Mouse (Mus musculus): ENCODE results near the gene Pik3ap1. TPM values are rescaled to one million over a fixed set of nuclear protein-coding genes. Genes with fewer than 3 reads are reported as not detected.

Pik3ap1 gene
- total and polyA plus RNA-seq, 2 experiments from 2014 or later: 2.2 to 2.8 TPM

GRCm38 (mm10) chr19:41381581-41382239 is 3.2 kb downstream of the Pik3ap1 start:
- H3K4me1 ChIP-seq (ENCODE audit: insufficient read depth): no peaks in the 10 kb centered on the region
- H3K9ac ChIP-seq: no peak overlapping the region
- ATAC-seq (no peak), DNase-seq (no peak)
- H3K4me3 ChIP-seq (ENCODE audit: low read depth, low read length): no peak overlapping the region
- no peak overlapping the region for H3K4me2 ChIP-seq (ENCODE audit: low read depth)
- TF ChIP-seq CTCF (IDR thresholded peaks at IDR 0.05; ENCODE audit: low read depth): no peak
- no peaks in the 10 kb centered on the region for H3K36me3 ChIP-seq (ENCODE audit: insufficient read depth)
- no peaks in the 10 kb centered on the region for H3K9me3 ChIP-seq (ENCODE audit: low read length)
- H3K27ac ChIP-seq (ENCODE audit: low read depth, low read length): no peak overlapping the region
- 81% methylated on average over 9 of the region's 9 CpGs for WGBS
- H3K27me3 ChIP-seq (ENCODE audit: insufficient read depth, low read length): peaks cover 6% of the 10 kb centered on the region; the same call in 1 of the 2 replicates

DNA sequence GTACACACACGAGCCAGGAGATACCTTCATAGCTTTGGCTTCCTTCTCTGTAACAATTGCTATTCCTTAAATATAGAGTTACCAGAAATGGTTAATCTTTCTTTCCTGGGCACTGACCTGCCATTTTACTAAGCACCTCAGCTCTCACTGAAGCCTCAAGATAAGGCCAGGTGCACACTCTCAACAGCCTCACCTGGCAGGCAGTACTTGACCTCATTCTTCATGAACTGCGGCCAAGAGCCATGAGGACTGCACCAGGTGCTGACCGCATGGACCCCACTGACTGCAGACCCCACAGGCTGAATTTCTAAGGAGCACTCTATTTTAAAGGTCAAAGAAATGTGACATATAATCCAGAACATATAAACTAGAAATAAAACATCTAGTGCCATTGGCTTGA is 5.7 kb downstream of the Pik3ap1 start:
- no peak overlapping the region for H3K9ac ChIP-seq
- H3K27me3 ChIP-seq (ENCODE audit: insufficient read depth, low read length): no peaks in the 10 kb centered on the region
- WGBS: 92% methylated on average over 3 of the region's 3 CpGs
- H3K9me3 ChIP-seq (ENCODE audit: low read length): no peaks in the 10 kb centered on the region
- DNase-seq: no peak
- H3K4me3 ChIP-seq (ENCODE audit: low read depth, low read length): no peak overlapping the region
- no peak overlapping the region for H3K27ac ChIP-seq (ENCODE audit: low read depth, low read length)
- H3K4me2 ChIP-seq (ENCODE audit: low read depth): no peak overlapping the region
- no peaks in the 10 kb centered on the region for H3K36me3 ChIP-seq (ENCODE audit: insufficient read depth)
- H3K4me1 ChIP-seq (ENCODE audit: insufficient read depth): no peaks in the 10 kb centered on the region
- ATAC-seq: no peak
- TF ChIP-seq CTCF (IDR thresholded peaks at IDR 0.05; ENCODE audit: low read depth): no peak

- DNase-seq (no peak), ATAC-seq (no peak)
- Histone ChIP-seq H3K27me3 (ENCODE audit: insufficient read depth, low read length) (no peaks in the 10 kb centered on the region), H3K9me3 (ENCODE audit: low read length) (no peaks in the 10 kb centered on the region), H3K4me3 (ENCODE audit: low read depth, low read length) (no peak overlapping the region), H3K27ac (ENCODE audit: low read depth, low read length) (no peak overlapping the region), H3K4me1 (ENCODE audit: insufficient read depth) (no peaks in the 10 kb centered on the region), H3K4me2 (ENCODE audit: low read depth) (no peak overlapping the region), H3K9ac (no peak overlapping the region), H3K36me3 (ENCODE audit: insufficient read depth) (no peaks in the 10 kb centered on the region)
- WGBS: 76% methylated on average over 21 of the region's 21 CpGs
- TF ChIP-seq CTCF (IDR thresholded peaks at IDR 0.05; ENCODE audit: low read depth): no peak
Observed at GRCm38 (mm10) chr19:41375791-41376190, 9.1 kb downstream of the Pik3ap1 start.

GRCm38 (mm10) chr19:41375096-41375495 is 9.8 kb downstream of the Pik3ap1 start:
- H3K27ac ChIP-seq (ENCODE audit: low read depth, low read length): no peak overlapping the region
- no peak overlapping the region for H3K9ac ChIP-seq
- WGBS: 94% methylated on average over 1 of the region's 1 CpGs
- no peaks in the 10 kb centered on the region for H3K27me3 ChIP-seq (ENCODE audit: insufficient read depth, low read length)
- no peak overlapping the region for H3K4me3 ChIP-seq (ENCODE audit: low read depth, low read length)
- no peaks in the 10 kb centered on the region for H3K9me3 ChIP-seq (ENCODE audit: low read length)
- TF ChIP-seq CTCF (IDR thresholded peaks at IDR 0.05; ENCODE audit: low read depth): no peak
- H3K4me1 ChIP-seq (ENCODE audit: insufficient read depth): no peaks in the 10 kb centered on the region
- no peaks in the 10 kb centered on the region for H3K36me3 ChIP-seq (ENCODE audit: insufficient read depth)
- ATAC-seq: no peak
- no peak for DNase-seq
- H3K4me2 ChIP-seq (ENCODE audit: low read depth): no peak overlapping the region

DNA sequence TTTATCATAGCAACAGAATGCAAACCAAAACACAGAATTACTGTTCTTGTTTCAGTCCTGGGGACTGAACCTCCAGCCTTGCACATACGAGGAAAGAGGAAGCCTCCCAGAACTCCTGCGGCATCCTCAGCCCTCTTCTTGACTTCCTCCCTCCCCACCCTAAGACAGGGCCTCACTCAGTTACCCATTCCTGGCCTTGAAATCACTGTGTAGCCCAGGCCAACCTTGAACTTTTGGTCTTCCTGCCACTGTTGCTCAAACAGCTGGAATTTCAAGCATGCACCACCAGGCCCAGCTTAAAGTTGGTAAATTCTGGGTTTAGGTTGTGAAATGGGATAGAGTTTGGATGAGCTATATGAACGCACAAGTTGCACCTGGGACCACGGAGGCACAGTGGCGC is 10.2 kb downstream of the Pik3ap1 start:
- H3K27ac ChIP-seq (ENCODE audit: low read depth, low read length): no peak overlapping the region
- ATAC-seq (no peak), DNase-seq (no peak)
- TF ChIP-seq CTCF (IDR thresholded peaks at IDR 0.05; ENCODE audit: low read depth): no peak
- H3K9ac ChIP-seq: no peak overlapping the region
- H3K4me2 ChIP-seq (ENCODE audit: low read depth): no peak overlapping the region
- H3K4me3 ChIP-seq (ENCODE audit: low read depth, low read length): no peak overlapping the region
- no peaks in the 10 kb centered on the region for H3K36me3 ChIP-seq (ENCODE audit: insufficient read depth)
- no peaks in the 10 kb centered on the region for H3K4me1 ChIP-seq (ENCODE audit: insufficient read depth)
- H3K27me3 ChIP-seq (ENCODE audit: insufficient read depth, low read length): no peaks in the 10 kb centered on the region
- WGBS: 91% methylated on average over 5 of the region's 5 CpGs
- no peaks in the 10 kb centered on the region for H3K9me3 ChIP-seq (ENCODE audit: low read length)

- Histone ChIP-seq H3K27me3 (ENCODE audit: insufficient read depth, low read length) (no peaks in the 10 kb centered on the region), H3K4me3 (ENCODE audit: low read depth, low read length) (no peak overlapping the region), H3K9me3 (ENCODE audit: low read length) (no peaks in the 10 kb centered on the region), H3K4me2 (ENCODE audit: low read depth) (no peak overlapping the region), H3K27ac (ENCODE audit: low read depth, low read length) (no peak overlapping the region), H3K36me3 (ENCODE audit: insufficient read depth) (no peaks in the 10 kb centered on the region), H3K9ac (no peak overlapping the region), H3K4me1 (ENCODE audit: insufficient read depth) (no peaks in the 10 kb centered on the region)
- 74% methylated on average over 4 of the region's 4 CpGs for WGBS
- DNase-seq (no peak), ATAC-seq (no peak)
- no peak for TF ChIP-seq CTCF (IDR thresholded peaks at IDR 0.05; ENCODE audit: low read depth)
Observed at GRCm38 (mm10) chr19:41372322-41372721, 12.6 kb downstream of the Pik3ap1 start.

DNA sequence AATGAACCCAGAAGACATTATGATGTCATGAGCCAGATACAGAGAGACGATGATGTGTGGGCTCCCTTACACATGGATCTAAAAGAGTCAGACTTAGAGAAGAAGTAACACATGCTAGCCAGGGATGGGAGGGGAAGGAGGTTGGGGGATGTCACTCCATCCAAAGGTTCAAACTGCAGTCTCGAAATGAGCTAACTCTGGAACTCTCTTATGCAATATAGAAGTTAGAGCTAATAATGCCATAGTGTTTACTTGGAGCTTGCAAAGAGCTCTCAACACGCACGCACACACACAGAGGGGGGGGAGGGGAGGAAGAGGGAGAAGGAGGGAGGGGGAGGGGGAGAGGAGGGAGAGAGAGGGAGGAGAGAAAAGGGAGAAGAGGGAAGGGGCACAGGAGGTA is 13.5 kb downstream of the Pik3ap1 start:
- no peaks in the 10 kb centered on the region for H3K36me3 ChIP-seq (ENCODE audit: insufficient read depth)
- H3K4me1 ChIP-seq (ENCODE audit: insufficient read depth): no peaks in the 10 kb centered on the region
- H3K4me2 ChIP-seq (ENCODE audit: low read depth): no peak overlapping the region
- DNase-seq (no peak), ATAC-seq (no peak)
- no peaks in the 10 kb centered on the region for H3K27me3 ChIP-seq (ENCODE audit: insufficient read depth, low read length)
- WGBS: 79% methylated on average over 4 of the region's 4 CpGs
- no peak overlapping the region for H3K4me3 ChIP-seq (ENCODE audit: low read depth, low read length)
- no peak overlapping the region for H3K9ac ChIP-seq
- no peak overlapping the region for H3K27ac ChIP-seq (ENCODE audit: low read depth, low read length)
- H3K9me3 ChIP-seq (ENCODE audit: low read length): no peaks in the 10 kb centered on the region
- no peak for TF ChIP-seq CTCF (IDR thresholded peaks at IDR 0.05; ENCODE audit: low read depth)
